Mouse (Mus musculus): Measurements from ENCODE around the gene Gm21708.
"Not testable (repeated sequence)": the region's sequence is repeated elsewhere in the genome, so short reads cannot be mapped to it uniquely, and the experiment has no call there.

Gm21708 gene

DNA sequence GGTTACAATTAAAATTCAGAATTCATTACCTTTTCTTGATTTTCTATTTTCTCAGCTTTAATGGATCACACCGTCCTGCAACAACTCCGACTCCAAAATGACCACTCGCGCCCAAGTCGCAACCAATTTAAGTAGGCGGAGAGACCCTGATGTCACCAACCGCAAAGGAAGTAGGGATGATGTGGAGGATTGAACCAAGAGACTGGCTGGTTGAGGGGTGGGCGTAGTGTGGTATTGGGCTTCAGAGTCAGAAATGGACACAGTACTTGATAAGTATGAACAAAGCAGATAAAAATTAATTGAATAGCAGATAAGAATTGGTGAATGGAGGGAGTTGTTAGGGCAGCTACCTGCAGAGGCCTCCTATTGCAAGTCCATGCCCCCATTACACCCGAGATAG, at the start of gene Gm21708, which contains the start of gene Gm21704:
TSS of gene Gm21708 (minus strand) at position 101 of the 400 bp plus-strand sequence.
TSS of gene Gm21704 (minus strand) at position 101 of the 400 bp plus-strand sequence.
- in situ Hi-C loops (cut with MboI, MseI) = not testable (repeated sequence)

All from T-helper 1 cell (primary cell).